Mouse (Mus musculus) left cerebral cortex, adult 9 months (tissue): ENCODE measurements around the gene Nckap5.

Source experiments
- DNase-seq, 2 experiments: peaks; one replicate each; pipeline ENCODE4 v3.0.0; 2022; ENCODE audit warnings: low spot score in 2 of 2

Nckap5 gene

DNA sequence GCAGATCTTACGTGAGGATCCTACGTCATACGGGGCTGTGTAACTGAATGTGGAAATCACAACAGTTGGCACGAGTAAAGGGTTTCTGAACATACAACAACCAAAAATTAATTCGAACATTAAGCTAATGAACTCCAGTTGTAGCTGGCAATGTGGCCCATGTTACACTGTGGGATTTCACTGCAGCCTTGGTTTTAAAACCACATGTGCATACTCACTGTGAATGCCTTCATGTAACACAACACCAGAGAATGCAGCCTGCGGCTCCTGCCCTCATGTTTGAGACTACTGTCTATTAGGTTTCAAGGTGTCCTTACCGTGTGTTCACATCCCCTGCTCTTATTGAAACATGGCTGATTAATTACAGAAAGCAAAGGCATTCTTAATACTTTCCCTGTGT is 269.7 kb downstream of the Nckap5 start:
- no peak for DNase-seq

DNA sequence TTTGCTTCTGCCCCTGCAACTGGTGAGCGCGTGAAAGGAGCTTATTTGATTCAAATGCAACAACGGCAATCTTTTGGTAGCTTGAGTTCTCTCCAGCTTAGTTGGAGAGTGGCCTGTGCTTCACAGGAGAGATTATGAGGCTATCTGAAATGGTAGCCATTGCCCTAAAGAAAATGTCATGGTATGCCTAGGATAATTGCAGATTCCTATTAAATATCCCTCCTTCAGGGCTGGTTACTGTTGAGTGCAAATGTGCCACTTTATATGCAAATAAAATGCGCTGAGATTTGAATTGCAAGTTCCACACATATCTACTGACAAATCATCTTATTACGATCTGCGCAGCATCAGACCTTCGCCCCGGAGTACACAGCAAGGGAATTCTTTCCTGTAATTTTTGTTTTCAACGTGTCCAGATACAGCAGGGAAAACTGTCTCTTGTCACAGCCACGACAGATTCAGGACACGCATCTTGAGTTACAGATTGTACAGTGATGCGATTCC is 272.8 kb downstream of the Nckap5 start:
- DNase-seq, result no peak

DNA sequence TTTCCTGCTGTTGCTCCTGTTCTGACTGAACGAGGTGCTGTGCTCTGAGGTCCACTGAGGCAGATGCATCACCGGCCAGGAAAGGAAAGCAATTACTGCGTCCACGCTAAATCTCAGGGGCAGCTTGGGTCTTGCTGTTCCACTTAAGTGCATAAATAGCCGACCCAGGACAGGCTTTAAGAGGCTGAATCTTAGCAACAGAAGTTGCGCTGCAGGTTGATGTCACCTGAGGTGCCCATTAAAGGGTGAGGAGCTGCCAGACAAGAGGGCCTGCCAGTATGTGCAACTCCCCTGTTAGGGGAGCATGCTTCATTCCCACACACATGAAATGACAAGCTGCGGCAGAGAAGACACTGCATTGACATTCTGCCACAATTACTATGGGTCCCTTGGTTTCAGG is 282.6 kb downstream of the Nckap5 start:
- no peak for DNase-seq

- no peak for DNase-seq
Measured at GRCm38 (mm10) chr1:126544471-126544870, 286.1 kb downstream of the Nckap5 start.

- no peak for DNase-seq
Measured at GRCm38 (mm10) chr1:126537223-126537757, 293.3 kb downstream of the Nckap5 start.

DNA sequence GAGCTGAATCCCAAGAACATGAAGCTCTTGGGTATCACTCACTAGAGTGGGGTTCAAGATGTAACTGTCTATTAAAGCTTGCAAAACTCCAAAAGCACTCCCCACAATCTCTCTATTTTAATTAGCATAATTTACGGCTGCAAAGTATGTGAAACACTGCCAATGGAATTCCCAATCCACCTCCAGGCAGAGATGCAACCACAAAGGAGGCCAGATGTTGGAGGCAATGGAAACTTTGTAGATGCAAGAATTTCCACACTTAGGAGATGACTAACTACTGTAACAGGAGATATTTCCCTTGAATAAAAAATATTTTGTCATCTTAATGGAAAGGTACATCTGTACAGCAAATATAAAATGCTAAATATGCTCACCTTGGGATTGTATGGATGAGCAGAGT is 295.1 kb downstream of the Nckap5 start:
- no peak for DNase-seq

DNA sequence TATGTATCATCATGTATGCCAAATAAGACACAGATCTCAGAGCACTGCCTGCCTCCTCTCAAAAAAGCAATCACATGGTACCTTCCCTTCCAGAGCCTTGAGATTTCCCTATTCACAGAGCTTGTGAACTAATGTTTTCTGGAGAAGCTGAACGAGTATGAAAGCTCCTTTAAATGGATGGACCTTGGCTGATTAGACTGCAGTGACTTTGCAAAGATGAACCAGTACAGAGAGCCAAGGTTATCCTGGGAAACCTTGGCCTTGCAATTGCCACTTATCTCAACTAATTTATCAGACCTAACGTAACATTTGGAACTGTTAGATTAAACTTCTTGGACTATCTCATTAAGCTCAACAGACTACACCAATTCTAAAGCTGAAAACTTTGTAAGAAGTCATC is 296.6 kb downstream of the Nckap5 start:
- no peak for DNase-seq

GRCm38 (mm10) chr1:126528043-126528598 is 302.5 kb downstream of the Nckap5 start:
- DNase-seq, result no peak

- DNase-seq, result no peak
Measured at GRCm38 (mm10) chr1:126518067-126518466, 312.5 kb downstream of the Nckap5 start.

DNA sequence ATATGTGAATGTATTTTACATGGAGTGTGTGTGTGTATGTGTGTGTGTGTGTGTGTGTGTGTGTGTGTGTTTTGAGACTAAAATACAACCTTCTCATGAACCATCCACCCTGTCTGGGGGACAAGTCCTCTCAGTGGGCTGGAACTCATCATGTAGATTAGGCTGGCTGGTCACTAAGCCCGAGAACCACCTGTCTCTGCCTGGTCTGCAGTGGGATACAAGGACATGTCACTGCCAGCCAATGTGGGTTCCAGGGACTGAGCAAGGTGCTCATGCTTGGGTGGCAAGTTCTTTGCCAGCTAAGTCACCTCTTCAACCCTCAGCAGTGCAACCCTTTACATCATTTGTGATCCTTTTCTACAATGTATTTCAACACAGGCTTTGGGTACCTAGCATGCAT is 313.2 kb downstream of the Nckap5 start:
- DNase-seq, result no peak

- DNase-seq, result no peak
Measured at GRCm38 (mm10) chr1:126515054-126515756, 315.4 kb downstream of the Nckap5 start.

GRCm38 (mm10) chr1:126511835-126512445 is 318.7 kb downstream of the Nckap5 start:
- DNase-seq, result no peak

GRCm38 (mm10) chr1:126504717-126505116 is 325.9 kb downstream of the Nckap5 start:
- DNase-seq, result no peak

- no peak for DNase-seq
Measured at GRCm38 (mm10) chr1:126502741-126503140, 327.9 kb downstream of the Nckap5 start.

DNA sequence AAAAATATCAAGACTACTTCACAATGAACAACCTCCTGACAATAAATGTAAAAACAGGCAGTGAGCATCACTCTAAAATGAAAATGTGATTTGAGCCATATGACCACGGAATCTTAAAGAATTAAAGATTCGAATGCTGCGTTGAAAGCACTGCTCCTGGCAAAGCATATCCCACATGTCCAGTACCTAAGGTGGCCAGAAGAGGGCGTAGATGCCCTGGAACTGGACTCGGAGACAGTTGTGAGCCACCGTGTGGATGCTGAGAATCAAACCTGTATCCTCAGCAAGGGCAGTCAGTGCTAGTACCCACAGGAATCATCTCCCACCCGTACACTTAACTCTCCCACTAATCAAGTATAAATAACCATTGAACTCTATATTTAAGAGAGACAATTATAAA is 333.9 kb downstream of the Nckap5 start:
- DNase-seq, result no peak

DNA sequence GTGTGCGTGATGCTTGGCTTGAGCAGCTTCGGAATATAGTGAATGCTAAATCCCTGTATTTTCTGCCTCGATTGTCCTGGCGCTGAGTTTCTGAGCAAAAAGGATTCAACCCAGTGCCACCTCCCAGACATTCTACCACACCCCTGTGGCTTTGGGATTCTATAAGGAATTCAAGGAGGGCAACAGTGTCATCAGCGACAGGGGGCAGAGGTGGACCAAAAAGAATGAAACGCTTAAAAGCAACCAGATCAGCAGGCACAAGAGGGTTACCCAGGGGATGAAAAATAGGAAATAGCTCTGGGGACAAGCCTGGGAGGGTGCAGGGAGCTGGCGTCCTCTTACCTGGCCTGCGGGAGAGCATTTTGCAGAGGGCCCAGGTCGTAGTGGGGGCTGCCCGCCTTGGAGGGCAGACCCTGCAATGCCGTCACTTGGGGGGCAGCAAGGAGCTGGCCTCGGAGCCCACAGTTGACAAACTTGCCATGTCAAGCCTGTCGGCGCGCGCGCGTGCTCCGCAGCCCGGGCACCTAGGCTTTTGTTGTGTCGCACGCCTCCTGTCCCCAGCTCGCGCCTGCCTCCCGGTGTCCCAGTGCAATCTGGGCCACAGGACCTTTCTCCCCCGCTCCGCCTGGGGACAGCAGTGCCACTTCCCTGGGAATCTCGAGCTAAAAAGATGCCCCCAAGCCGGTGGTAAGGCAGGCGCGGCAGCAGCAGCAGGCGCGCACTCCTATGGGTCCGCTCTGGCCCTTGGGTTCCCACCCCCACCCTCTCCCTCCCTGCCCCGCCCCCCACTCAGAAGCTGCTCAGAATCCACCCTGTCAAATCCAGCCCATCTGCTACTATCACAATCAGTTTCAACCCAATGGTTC is 338.2 kb downstream of the Nckap5 start:
- DNase-seq, result no peak

- DNase-seq, result no peak
Measured at GRCm38 (mm10) chr1:126491412-126491811, 339.2 kb downstream of the Nckap5 start.

DNA sequence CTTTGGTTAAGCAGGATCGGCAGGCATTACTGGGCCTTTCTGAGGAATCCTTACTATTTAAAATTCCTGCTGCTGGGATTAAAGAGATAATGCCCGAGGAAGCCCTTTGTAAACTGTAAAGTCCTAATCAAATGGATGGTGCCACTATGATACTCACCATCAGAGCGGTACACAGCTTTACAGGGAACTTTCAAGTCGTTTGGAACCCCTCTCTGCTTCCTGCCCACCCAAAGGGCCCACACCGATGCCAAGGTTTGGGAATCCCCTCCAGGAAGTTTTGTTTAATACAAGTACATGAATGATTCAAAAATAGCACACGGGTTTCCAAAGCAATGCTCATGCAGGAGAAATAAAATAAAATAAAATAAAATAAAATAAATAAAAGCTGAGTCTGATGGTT is 340.3 kb downstream of the Nckap5 start:
- no peak for DNase-seq

- DNase-seq, result no peak
Measured at GRCm38 (mm10) chr1:126484664-126485087, 345.9 kb downstream of the Nckap5 start.

GRCm38 (mm10) chr1:126483665-126484064 is 346.9 kb downstream of the Nckap5 start:
- DNase-seq, result no peak

GRCm38 (mm10) chr1:126481459-126482228 is 349.0 kb downstream of the Nckap5 start:
- DNase-seq, result no peak
